In the genomic region with DNA sequence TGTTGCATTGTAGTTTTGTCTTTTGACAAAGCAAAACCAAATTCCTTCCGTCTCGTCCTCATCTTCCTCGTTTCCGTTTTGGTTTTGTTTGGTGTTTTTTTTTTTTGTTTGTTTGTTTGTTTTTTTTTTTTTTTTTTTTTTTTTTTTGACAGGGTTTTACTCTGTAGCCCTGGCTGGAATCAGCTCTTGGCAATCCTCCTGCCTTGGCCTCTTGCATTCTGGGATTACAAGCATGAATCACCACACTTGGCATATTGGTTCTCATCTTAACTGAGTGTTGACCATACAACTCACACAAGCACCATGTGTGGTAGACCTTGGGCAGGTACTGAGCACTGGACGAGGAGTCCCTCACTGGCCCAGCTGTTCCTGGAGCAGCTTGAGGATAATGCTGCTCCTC, we compare ENCODE assay signal across 25 mouse cellular contexts.
"Had no signal": no experiment of that assay in that cellular context is flagged by ENCODE, and none has a peak within 500 bp of the region (broad histone marks: within the 10 kb centered on the region; RNA-seq: fewer than 3 reads in every experiment).

No protein-coding gene starts in this region.

- H3K27me3 ChIP-seq: heart, embryonic 12.5 days; hindbrain, embryonic 13.5 days; hindbrain, embryonic 15.5 days; kidney, embryonic 15.5 days; limb, embryonic 13.5 days; limb, embryonic 15.5 days had no signal

- H3K9ac ChIP-seq: heart, embryonic 12.5 days; hindbrain, embryonic 13.5 days; hindbrain, embryonic 15.5 days; kidney, embryonic 15.5 days; limb, embryonic 13.5 days; limb, embryonic 15.5 days; liver, embryonic 12.5 days; liver, embryonic 14.5 days had no signal

- H3K9me3 ChIP-seq: heart, embryonic 10.5 days; heart, embryonic 12.5 days; hindbrain, embryonic 13.5 days; hindbrain, embryonic 15.5 days; kidney, embryonic 15.5 days; limb, embryonic 15.5 days; liver, embryonic 12.5 days had no signal

- ATAC-seq: hindbrain, postnatal 0 days; intestine, embryonic 16.5 days; liver, embryonic 12.5 days had no signal

- H3K4me3 ChIP-seq: gastrocnemius, adult 2 months; heart, embryonic 10.5 days; heart, embryonic 12.5 days; hindbrain, embryonic 13.5 days; hindbrain, embryonic 15.5 days; kidney, embryonic 15.5 days; limb, embryonic 13.5 days; limb, embryonic 15.5 days; liver, embryonic 12.5 days had no signal

- H3K36me3 ChIP-seq: heart, embryonic 10.5 days; heart, embryonic 12.5 days; hindbrain, embryonic 13.5 days; hindbrain, embryonic 15.5 days; kidney, embryonic 15.5 days; limb, embryonic 13.5 days; limb, embryonic 15.5 days; liver, embryonic 12.5 days had no signal

- H3K4me2 ChIP-seq: heart, embryonic 12.5 days; hindbrain, embryonic 13.5 days; hindbrain, embryonic 15.5 days; kidney, embryonic 15.5 days; limb, embryonic 13.5 days; limb, embryonic 15.5 days; liver, embryonic 12.5 days had no signal

- H3K27ac ChIP-seq: gastrocnemius, adult 2 months; heart, embryonic 10.5 days; hindbrain, embryonic 13.5 days; hindbrain, embryonic 15.5 days; hindbrain, postnatal 0 days; kidney, embryonic 15.5 days; kidney, postnatal 0 days; limb, embryonic 13.5 days; limb, embryonic 15.5 days; liver, embryonic 12.5 days; liver, embryonic 14.5 days had no signal

- DNase-seq: gastrocnemius, adult 2 months; gastrocnemius, postnatal 10 days; gastrocnemius, postnatal 25 days; heart, adult 18-20 months; heart, postnatal 10 days; kidney, adult 11 months; kidney, adult 2 months; kidney, adult 9 months; kidney, postnatal 14 days; kidney, postnatal 36 days; layer of hippocampus, adult 9-11 months; layer of hippocampus, postnatal 36 days; left cerebral cortex, postnatal 4 days had no signal

- H3K4me1 ChIP-seq: kidney, embryonic 15.5 days; liver, embryonic 12.5 days had no signal
